18 mouse cellular contexts compared by ENCODE assay signal in genomic region chr8:26656310-26657075, GRCm38 (mm10).
"Had no signal": no experiment of that assay in that cellular context is flagged by ENCODE, and none has a peak within 500 bp of the region (broad histone marks: within the 10 kb centered on the region; RNA-seq: fewer than 3 reads in every experiment).

No protein-coding gene starts in this region.

- H3K27ac ChIP-seq: hindbrain, postnatal 0 days; left cerebral cortex, adult 2 months; limb, embryonic 15.5 days; liver, embryonic 14.5 days; midbrain, embryonic 15.5 days had no signal

- H3K36me3 ChIP-seq: limb, embryonic 15.5 days; midbrain, embryonic 15.5 days had no signal

- H3K4me2 ChIP-seq: limb, embryonic 15.5 days; midbrain, embryonic 11.5 days; midbrain, embryonic 15.5 days had no signal

- H3K27me3 ChIP-seq: midbrain, embryonic 15.5 days had no signal

- ATAC-seq: hindbrain, postnatal 0 days; lung, postnatal 0 days; midbrain, embryonic 15.5 days had no signal

- H3K4me1 ChIP-seq: midbrain, embryonic 15.5 days had no signal

- H3K9me3 ChIP-seq: limb, embryonic 15.5 days; midbrain, embryonic 15.5 days had no signal

- DNase-seq: kidney, adult 11 months; kidney, adult 9 months; kidney, postnatal 10 days; kidney, postnatal 4 days; lung, adult 18-20 months; lung, postnatal 4 days; right cerebral cortex, adult 18-20 months; right cerebral cortex, postnatal 25 days; spleen, adult 18-20 months; thymus, adult 18-20 months; thymus, postnatal 14 days had no signal

- H3K4me3 ChIP-seq: left cerebral cortex, adult 2 months; limb, embryonic 15.5 days; midbrain, embryonic 15.5 days had no signal

- H3K9ac ChIP-seq: limb, embryonic 15.5 days; liver, embryonic 14.5 days; midbrain, embryonic 15.5 days had no signal
